Mouse (Mus musculus) heart, embryonic 14.5 days (tissue): ENCODE results near the gene Cldn34c4. TPM values are rescaled to one million over a fixed set of nuclear protein-coding genes. Genes with fewer than 3 reads are reported as not detected.

Experiments
- ATAC-seq: fragments of 200-750 bp; cut with Nextera tagmentation; 2 replicates; pipeline ENCODE4 v1.8.0; 2017; ENCODE audit warnings: low read depth, moderate TSS enrichment; ENCODE audit not compliant: insufficient number of reproducible peaks, insufficient read depth, low FRiP score
- H3K27ac ChIP-seq, 2 experiments: fragments of 200-500 bp in 1 of 2; fragments of 300-500 bp in 1 of 2; sonication (generic) in 1 of 2; replicated peaks in 1 of 2; 2 replicates each; pipeline ENCODE4 v1.5.1; 2012 to 2014; ENCODE audit warnings: low read depth in 2 of 2, low read length in 2 of 2, control low read depth in 1 of 2, mild to moderate bottlenecking in 1 of 2, mixed read lengths in 1 of 2; ENCODE audit not compliant: control insufficient read depth in 1 of 2, insufficient read depth in 1 of 2
- H3K27me3 ChIP-seq: fragments of 300-500 bp; sonication (generic); 2 replicates; pipeline ENCODE4 v1.6.1; 2014; ENCODE audit warnings: mild to moderate bottlenecking, low read length, control low read depth; ENCODE audit not compliant: control insufficient read depth, insufficient read depth
- H3K36me3 ChIP-seq: fragments of 300-500 bp; sonication (generic); 2 replicates; pipeline ENCODE4 v1.6.1; 2014; ENCODE audit warnings: mild to moderate bottlenecking, control low read depth, low read length, mixed read lengths; ENCODE audit not compliant: control insufficient read depth, insufficient read depth
- H3K4me1 ChIP-seq, 2 experiments: fragments of 200-500 bp in 1 of 2; fragments of 300-500 bp in 1 of 2; sonication (generic) in 1 of 2; 2 replicates each; pipeline ENCODE4 v1.6.1; 2012 to 2014; ENCODE audit warnings: low read length in 2 of 2, control low read depth in 1 of 2, mixed read lengths in 1 of 2; ENCODE audit not compliant: control insufficient read depth in 2 of 2, insufficient read depth in 2 of 2
- H3K4me2 ChIP-seq: fragments of 300-500 bp; sonication (generic); 2 replicates; pipeline ENCODE4 v1.6.1; 2014; ENCODE audit warnings: mild to moderate bottlenecking, low read length
- H3K4me3 ChIP-seq, 2 experiments: fragments of 200-500 bp in 1 of 2; fragments of 300-500 bp in 1 of 2; sonication (generic) in 1 of 2; 2 replicates each; pipeline ENCODE4 v1.5.1; 2012 to 2014; ENCODE audit warnings: low read length in 2 of 2, mild to moderate bottlenecking in 2 of 2, control low read depth in 1 of 2, low read depth in 1 of 2, moderate library complexity in 1 of 2; ENCODE audit not compliant: control insufficient read depth in 1 of 2, insufficient read depth in 1 of 2
- H3K9ac ChIP-seq: fragments of 300-500 bp; sonication (generic); 2 replicates; pipeline ENCODE4 v1.6.1; 2014; ENCODE audit warnings: mild to moderate bottlenecking, low read length
- H3K9me3 ChIP-seq: fragments of 300-500 bp; sonication (generic); 2 replicates; pipeline ENCODE4 v1.6.1; 2016; ENCODE audit warnings: low read length, control low read depth; ENCODE audit not compliant: control insufficient read depth
- WGBS: fragments of 180-500 bp; shearing (Covaris S2); extraction: QIAGEN DNeasy Blood & Tissue Kit; methylation state at CpG from one replicate; pipeline ENCODE4 v1.1.7; 2014; 5-methylcytosine and 5-hydroxymethylcytosine counted together
- polyA plus RNA-seq: library from polyadenylated mRNA; unstranded; fragments of >200 nt; fragmentation: Nextera tagmentation; extraction: Ambion mirVana; gene quantifications from 2 replicates; pipeline ENCODE4 v1.2.1, GENCODE M21; 2014

Gene Cldn34c4
- polyA plus RNA-seq: not detected in 2 replicates

DNA sequence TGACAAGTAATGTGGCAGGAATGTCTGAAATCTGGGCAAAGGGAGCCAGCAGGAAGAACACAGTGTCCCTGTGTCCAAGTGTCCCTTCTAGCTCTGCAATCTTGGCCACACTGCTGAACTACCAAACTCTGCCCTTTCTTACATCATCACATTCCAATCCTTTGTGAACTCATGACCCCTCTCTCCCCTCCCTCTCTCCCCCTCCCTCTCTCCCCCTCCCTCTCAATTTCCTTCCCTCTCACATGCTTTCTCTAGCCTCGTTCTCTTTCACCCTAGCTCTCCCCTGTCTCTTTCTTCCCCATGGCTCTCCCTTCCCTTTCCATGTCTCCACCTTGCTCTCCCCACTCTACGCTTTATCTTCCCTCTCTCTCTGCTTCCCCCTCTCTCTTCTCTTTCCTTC lies at the start of gene Cldn34c4:
Gene Cldn34c4 (minus strand): TSS at position 101 of the 400 bp plus-strand sequence.
- no peaks in the 10 kb centered on the region for H3K9me3 ChIP-seq
- no peaks in the 10 kb centered on the region for H3K4me1 ChIP-seq
- no peak for ATAC-seq
- H3K4me3 ChIP-seq: no peak within 1 kb of the TSS
- 46% methylated on average over 2 of the region's 2 CpGs for WGBS
- H3K27me3 ChIP-seq: no peaks in the 10 kb centered on the region
- H3K4me2 ChIP-seq: no peak within 1 kb of the TSS
- H3K9ac ChIP-seq: no peak within 1 kb of the TSS
- no peaks in the 10 kb centered on the region for H3K36me3 ChIP-seq
- H3K27ac ChIP-seq: no peak within 1 kb of the TSS

DNA sequence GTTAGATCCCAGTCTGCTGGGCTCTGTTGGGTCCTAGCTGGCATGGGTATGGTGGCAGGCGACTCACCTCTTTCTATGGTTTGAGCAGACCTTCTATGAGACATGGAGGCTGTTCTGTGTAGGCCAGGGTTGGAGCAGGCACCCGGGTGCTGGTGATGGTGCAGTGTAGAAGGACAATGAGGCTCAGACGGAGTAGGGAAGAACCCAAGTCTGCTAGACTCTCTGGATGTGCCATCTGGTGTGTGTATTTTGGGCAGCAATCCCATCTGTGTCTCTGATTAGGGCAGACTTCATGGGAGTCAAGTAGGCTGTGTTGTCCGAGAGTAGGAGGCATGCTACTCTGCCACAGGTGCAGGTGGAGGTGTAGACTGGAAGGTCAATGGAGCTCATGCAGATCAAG lies 10.7 kb upstream of the Cldn34c4 start:
- Histone ChIP-seq H3K36me3 (no peaks in the 10 kb centered on the region), H3K4me1 (no peaks in the 10 kb centered on the region), H3K9ac (no peak overlapping the region), H3K27me3 (no peaks in the 10 kb centered on the region), H3K4me2 (no peak overlapping the region), H3K27ac (no peak overlapping the region), H3K4me3 (no peak overlapping the region), H3K9me3 (no peaks in the 10 kb centered on the region)
- no peak for ATAC-seq
- WGBS: 65% methylated on average over 4 of the region's 4 CpGs
